Mouse (Mus musculus) liver, postnatal 0 days (tissue): ENCODE measurements around the gene Nsun7. TPM values are rescaled to one million over a fixed set of nuclear protein-coding genes. Genes with fewer than 3 reads are reported as not detected.

Source experiments
- ATAC-seq: fragments of 200-750 bp; cut with Nextera tagmentation; 2 replicates; pipeline ENCODE4 v1.8.0; 2017; ENCODE audit warnings: mild to moderate bottlenecking, moderate library complexity
- DNase-seq: peaks from one replicate; pipeline ENCODE4 v3.0.0-alpha.2; 2016
- H3K27ac ChIP-seq: fragments of 300-500 bp; sonication (generic); 2 replicates; pipeline ENCODE4 v1.5.1; 2014; ENCODE audit warnings: antibody characterized with exemption, moderate library complexity, mild to moderate bottlenecking, low read depth
- H3K27me3 ChIP-seq: fragments of 300-500 bp; sonication (generic); 2 replicates; pipeline ENCODE4 v1.6.1; 2014; ENCODE audit warnings: low read length, control low read depth, mixed read lengths; ENCODE audit not compliant: insufficient read depth
- H3K36me3 ChIP-seq: fragments of 300-500 bp; sonication (generic); replicated peaks from 2 replicates; pipeline ENCODE4 v1.6.1; 2014; ENCODE audit warnings: mild to moderate bottlenecking, control low read depth, low read length, moderate library complexity, mixed read lengths; ENCODE audit not compliant: insufficient read depth
- H3K4me1 ChIP-seq: fragments of 300-500 bp; sonication (generic); 2 replicates; pipeline ENCODE4 v1.6.1; 2014; ENCODE audit warnings: antibody characterized with exemption, mild to moderate bottlenecking, control low read depth; ENCODE audit not compliant: insufficient read depth
- H3K4me2 ChIP-seq: fragments of 300-500 bp; sonication (generic); 2 replicates; pipeline ENCODE4 v1.6.1; 2014; ENCODE audit warnings: low read depth, mild to moderate bottlenecking, low read length, moderate library complexity, mixed read lengths
- H3K4me3 ChIP-seq: fragments of 300-500 bp; sonication (generic); 2 replicates; pipeline ENCODE4 v1.5.1; 2014; ENCODE audit warnings: low read depth, low read length
- H3K9ac ChIP-seq: fragments of 300-500 bp; sonication (generic); replicated peaks from 2 replicates; pipeline ENCODE4 v1.6.1; 2014; ENCODE audit warnings: mild to moderate bottlenecking, moderate library complexity
- H3K9me3 ChIP-seq: fragments of 300-500 bp; sonication (generic); 2 replicates; pipeline ENCODE4 v1.6.1; 2016; ENCODE audit warnings: mild to moderate bottlenecking, control low read depth, low read length, mixed read lengths
- CTCF ChIP-seq: sonication (generic); IDR thresholded peaks from 2 replicates; pipeline ENCODE4 v1.5.1; 2016; ENCODE audit warnings: antibody characterized with exemption, low read depth
- EP300 ChIP-seq: IDR thresholded peaks from 2 replicates; pipeline ENCODE4 v1.6.1; 2016; ENCODE audit warnings: antibody characterized with exemption, low read depth, mild to moderate bottlenecking
- WGBS: fragments of 180-500 bp; shearing (Covaris S2); extraction: QIAGEN DNeasy Blood & Tissue Kit; methylation state at CpG from one replicate; pipeline ENCODE4 v1.1.7; 2014; ENCODE audit not compliant: insufficient replicate concordance; 5-methylcytosine and 5-hydroxymethylcytosine counted together
- polyA plus RNA-seq: library from polyadenylated mRNA; unstranded; fragments of >200 nt; fragmentation: Nextera tagmentation; extraction: Ambion mirVana; gene quantifications from 2 replicates; pipeline ENCODE4 v1.2.1, GENCODE M21; 2015

The Nsun7 gene
- polyA plus RNA-seq, 1 experiment from 2014 or later = 0.07 TPM

DNA sequence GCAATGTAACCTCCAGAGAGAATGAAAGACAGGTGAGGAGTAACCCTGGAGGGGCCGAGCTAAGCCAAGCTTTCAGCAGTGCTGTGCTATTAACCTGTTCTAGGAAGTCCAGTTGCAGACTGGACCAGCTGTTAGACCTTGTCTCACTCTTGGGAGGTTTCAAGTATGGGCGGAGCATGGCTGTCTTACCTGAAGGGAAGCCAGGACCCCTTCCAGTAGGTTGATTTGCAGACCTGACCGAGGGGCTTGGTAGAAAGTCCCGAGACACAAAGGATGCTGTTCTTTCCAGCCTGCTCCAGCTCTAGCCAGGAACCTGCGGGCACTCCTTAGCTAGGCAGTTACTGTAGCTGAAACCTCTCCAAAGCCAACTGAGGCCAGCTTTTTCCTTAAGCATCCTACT lies 36.4 kb downstream of the Nsun7 start:
- TF ChIP-seq EP300 (no peak), CTCF (no peak)
- H3K27ac ChIP-seq = no peak overlapping the region
- ATAC-seq (no peak), DNase-seq (no peak)
- H3K4me2 ChIP-seq = no peak overlapping the region
- no peaks in the 10 kb centered on the region for H3K36me3 ChIP-seq
- WGBS = 78% methylated on average over 5 of the region's 5 CpGs
- no peak overlapping the region for H3K4me3 ChIP-seq
- no peaks in the 10 kb centered on the region for H3K27me3 ChIP-seq
- H3K9ac ChIP-seq = no peak overlapping the region
- no peaks in the 10 kb centered on the region for H3K9me3 ChIP-seq
- H3K4me1 ChIP-seq = no peaks in the 10 kb centered on the region

- no peak overlapping the region for H3K9ac ChIP-seq
- H3K4me1 ChIP-seq = no peaks in the 10 kb centered on the region
- TF ChIP-seq CTCF (no peak), EP300 (no peak)
- H3K4me3 ChIP-seq = no peak overlapping the region
- 0 out of 2 replicates have a peak, but pooled peaks cover 2% of the 10 kb centered on the region for H3K36me3 ChIP-seq
- no peak for ATAC-seq
- no peak overlapping the region for H3K4me2 ChIP-seq
- H3K9me3 ChIP-seq = no peaks in the 10 kb centered on the region
- no peak for DNase-seq
- H3K27me3 ChIP-seq = no peaks in the 10 kb centered on the region
- WGBS = 75% methylated on average over 6 of the region's 6 CpGs
- no peak overlapping the region for H3K27ac ChIP-seq
These were observed 39.2 kb downstream of the Nsun7 start for GRCm38 (mm10) chr5:66298856-66299255.

DNA sequence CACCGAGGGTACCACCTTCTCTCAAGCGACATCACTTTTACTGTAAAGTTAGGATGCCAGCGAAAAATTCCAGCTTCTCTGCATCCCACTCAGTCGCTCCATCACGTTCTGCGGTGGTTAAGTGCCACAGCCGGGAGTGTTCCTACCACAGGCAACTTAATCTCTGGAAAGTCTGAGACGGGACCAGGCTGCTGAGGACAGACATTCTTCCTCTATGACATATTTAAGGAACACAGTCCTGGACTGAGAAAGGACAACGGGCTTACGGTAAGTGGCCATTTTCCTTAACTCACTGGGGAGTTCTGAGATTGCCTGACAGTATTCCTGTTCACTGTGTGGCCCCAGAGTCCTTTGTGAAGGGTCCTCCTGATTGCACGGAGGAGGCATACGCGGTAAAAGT lies 40.9 kb downstream of the Nsun7 start:
- 84% methylated on average over 13 of the region's 13 CpGs for WGBS
- Histone ChIP-seq H3K36me3 (0 out of 2 replicates have a peak, but pooled peaks cover 2% of the 10 kb centered on the region), H3K4me3 (no peak overlapping the region), H3K27me3 (no peaks in the 10 kb centered on the region), H3K9me3 (no peaks in the 10 kb centered on the region), H3K9ac (no peak overlapping the region), H3K4me1 (no peaks in the 10 kb centered on the region), H3K27ac (no peak overlapping the region), H3K4me2 (no peak overlapping the region)
- DNase-seq = no peak
- no peak for TF ChIP-seq EP300
- no peak for TF ChIP-seq CTCF
- no peak for ATAC-seq

DNA sequence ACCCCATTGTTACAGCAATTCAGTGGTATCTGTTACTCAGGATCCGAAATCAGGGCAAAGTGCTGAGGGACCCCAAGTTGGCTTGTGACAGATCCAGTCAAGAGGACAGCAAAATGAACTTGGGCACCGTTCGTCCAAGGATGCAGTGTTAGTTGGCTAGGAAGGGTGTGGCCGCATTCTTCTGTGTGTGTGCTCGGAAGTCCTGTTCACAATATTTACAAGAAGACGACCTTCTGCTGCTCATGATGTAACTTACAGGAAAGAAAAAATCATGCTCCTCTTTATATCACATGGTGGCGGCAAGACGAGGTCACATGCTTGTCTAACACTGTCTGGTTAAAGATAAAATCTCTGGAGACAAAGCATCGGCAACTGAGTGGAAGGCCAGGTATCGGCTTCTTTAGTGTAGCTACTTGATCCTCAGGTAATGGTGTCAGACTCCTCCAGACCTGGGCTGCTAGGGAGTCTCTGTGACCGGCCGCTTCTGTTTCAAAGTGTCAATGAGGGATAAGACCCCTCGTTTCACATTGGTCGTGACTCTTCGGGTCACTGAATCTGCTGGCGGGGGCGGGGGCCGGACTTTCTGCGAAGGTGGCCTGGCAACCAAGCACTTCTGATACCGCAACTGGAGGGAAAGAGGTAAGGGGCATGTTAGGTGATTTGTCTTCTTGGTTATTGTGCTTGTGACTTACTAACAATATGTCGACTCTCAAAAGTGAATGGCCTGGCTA lies 42.6 kb downstream of the Nsun7 start:
- Histone ChIP-seq H3K36me3 (0 out of 2 replicates have a peak, but pooled peaks cover 2% of the 10 kb centered on the region), H3K9ac (no peak overlapping the region), H3K4me2 (no peak overlapping the region), H3K27me3 (no peaks in the 10 kb centered on the region), H3K4me1 (no peaks in the 10 kb centered on the region), H3K9me3 (no peaks in the 10 kb centered on the region), H3K4me3 (no peak overlapping the region), H3K27ac (no peak overlapping the region)
- 88% methylated on average over 21 of the region's 21 CpGs for WGBS
- TF ChIP-seq CTCF = no peak
- no peak for TF ChIP-seq EP300
- DNase-seq (no peak), ATAC-seq (no peak)

DNA sequence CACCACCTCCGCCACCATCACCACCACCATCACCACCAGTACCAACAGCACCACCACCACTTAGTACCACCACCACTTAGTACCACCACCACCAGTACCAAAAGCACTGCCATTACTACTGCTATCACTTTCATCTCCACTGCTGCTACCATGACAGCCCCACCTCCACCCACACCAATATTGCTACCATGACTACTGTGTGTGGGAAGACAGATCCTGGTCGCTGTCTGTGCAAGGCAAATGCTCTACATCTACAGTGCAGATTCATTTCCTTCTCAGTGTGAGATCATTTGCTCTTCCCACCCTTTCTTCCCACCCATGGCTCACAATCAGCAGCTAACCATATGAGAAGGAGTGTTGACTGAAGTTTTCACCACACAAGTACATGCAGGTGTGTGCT lies 43.2 kb downstream of the Nsun7 start:
- Histone ChIP-seq H3K27me3 (no peaks in the 10 kb centered on the region), H3K9ac (no peak overlapping the region), H3K4me3 (no peak overlapping the region), H3K9me3 (no peaks in the 10 kb centered on the region), H3K4me1 (no peaks in the 10 kb centered on the region), H3K36me3 (0 out of 2 replicates have a peak, but pooled peaks cover 2% of the 10 kb centered on the region), H3K27ac (no peak overlapping the region), H3K4me2 (no peak overlapping the region)
- ATAC-seq = no peak
- 76% methylated on average over 2 of the region's 2 CpGs for WGBS
- no peak for TF ChIP-seq EP300
- no peak for TF ChIP-seq CTCF
- DNase-seq = no peak

DNA sequence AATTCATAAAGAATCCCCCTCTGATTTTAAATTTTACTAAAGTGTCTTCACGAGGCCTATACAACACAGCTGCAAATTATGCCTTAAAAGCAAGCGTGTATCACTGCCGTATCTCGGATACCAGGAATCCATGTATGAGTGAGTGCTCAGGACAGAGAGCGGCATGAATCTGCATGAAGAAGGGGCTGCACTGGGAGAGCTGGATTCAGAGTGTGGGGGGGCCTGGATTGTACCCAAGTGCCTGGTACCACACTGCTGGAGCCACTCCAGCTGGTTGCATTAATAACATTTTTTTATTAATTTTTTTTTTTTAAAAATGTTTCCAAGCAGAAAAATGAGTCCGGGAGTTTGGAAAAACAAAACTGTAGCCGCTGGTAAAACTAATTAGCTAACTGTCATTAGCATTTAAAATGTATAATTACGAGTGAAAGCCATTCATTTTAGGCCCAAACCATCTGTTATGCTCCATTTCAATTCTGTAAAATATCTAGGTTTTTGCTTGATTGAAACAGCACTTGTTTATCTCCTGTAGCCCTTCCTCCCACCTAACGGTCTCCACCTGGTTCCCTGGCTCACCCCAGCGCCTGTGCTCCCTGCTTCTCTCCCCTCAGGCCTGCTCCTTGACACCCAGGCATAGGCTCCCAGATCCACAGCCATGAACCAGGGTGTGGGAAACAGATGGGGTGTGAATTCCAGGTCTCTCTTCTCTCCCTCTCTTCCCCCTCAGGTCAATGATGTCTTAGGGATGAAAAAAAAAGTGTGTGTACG lies 44.8 kb downstream of the Nsun7 start:
- no peak overlapping the region for H3K27ac ChIP-seq
- no peak overlapping the region for H3K4me3 ChIP-seq
- H3K36me3 ChIP-seq = 0 out of 2 replicates have a peak, but pooled peaks cover 2% of the 10 kb centered on the region
- H3K4me1 ChIP-seq = no peaks in the 10 kb centered on the region
- 82% methylated on average over 11 of the region's 11 CpGs for WGBS
- DNase-seq (no peak), ATAC-seq (no peak)
- no peaks in the 10 kb centered on the region for H3K27me3 ChIP-seq
- no peak overlapping the region for H3K4me2 ChIP-seq
- no peaks in the 10 kb centered on the region for H3K9me3 ChIP-seq
- TF ChIP-seq EP300 (no peak), CTCF (no peak)
- H3K9ac ChIP-seq = no peak overlapping the region
